Mouse (Mus musculus) limb, embryonic 13.5 days (tissue): ENCODE results near the gene Gm45716. TPM values are rescaled to one million over a fixed set of nuclear protein-coding genes. Genes with fewer than 3 reads are reported as not detected.

ENCODE experiments used
- ATAC-seq: fragments of 200-750 bp; cut with Nextera tagmentation; 2 replicates; pipeline ENCODE4 v1.8.0; 2017; ENCODE audit warnings: low read depth, moderate number of reproducible peaks, moderate TSS enrichment; ENCODE audit not compliant: low FRiP score
- H3K27ac ChIP-seq: fragments of 300-500 bp; sonication (generic); 2 replicates; pipeline ENCODE4 v1.5.1; 2015; ENCODE audit warnings: inconsistent platforms, mild to moderate bottlenecking, moderate library complexity
- H3K27me3 ChIP-seq: fragments of 300-500 bp; sonication (generic); 2 replicates; pipeline ENCODE4 v1.6.1; 2015; ENCODE audit warnings: mild to moderate bottlenecking, inconsistent platforms
- H3K36me3 ChIP-seq: fragments of 300-500 bp; sonication (generic); 2 replicates; pipeline ENCODE4 v1.6.1; 2015; ENCODE audit warnings: inconsistent platforms, mild to moderate bottlenecking, moderate library complexity
- H3K4me1 ChIP-seq: fragments of 300-500 bp; sonication (generic); 2 replicates; pipeline ENCODE4 v1.6.1; 2015; ENCODE audit warnings: inconsistent platforms
- H3K4me2 ChIP-seq: fragments of 300-500 bp; sonication (generic); replicated peaks from 2 replicates; pipeline ENCODE4 v1.6.1; 2015; ENCODE audit warnings: inconsistent platforms, mild to moderate bottlenecking, moderate library complexity
- H3K4me3 ChIP-seq: fragments of 300-500 bp; sonication (generic); 2 replicates; pipeline ENCODE4 v1.5.1; 2015; ENCODE audit warnings: moderate library complexity, mild to moderate bottlenecking, inconsistent platforms
- H3K9ac ChIP-seq: fragments of 300-500 bp; sonication (generic); 2 replicates; pipeline ENCODE4 v1.6.1; 2015; ENCODE audit warnings: mild to moderate bottlenecking, inconsistent platforms
- H3K9me3 ChIP-seq: fragments of 300-500 bp; sonication (generic); 2 replicates; pipeline ENCODE4 v1.6.1; 2016; ENCODE audit warnings: inconsistent platforms
- WGBS: fragments of 180-500 bp; shearing (Covaris S2); methylation state at CpG from one replicate; pipeline ENCODE4 v1.1.7; 2015; 5-methylcytosine and 5-hydroxymethylcytosine counted together
- polyA plus RNA-seq: library from polyadenylated mRNA; unstranded; fragments of >200 nt; fragmentation: Nextera tagmentation; extraction: Ambion mirVana; gene quantifications from 2 replicates; pipeline ENCODE4 v1.2.1, GENCODE M21; 2015

Gm45716 gene
- polyA plus RNA-seq, 1 experiment from 2014 or later = 8.3 TPM

GRCm38 (mm10) chr11:90220750-90221149 is 33.3 kb downstream of the Gm45716 start:
- Histone ChIP-seq H3K9me3 (no peaks in the 10 kb centered on the region), H3K27ac (no peak overlapping the region), H3K36me3 (no peaks in the 10 kb centered on the region), H3K9ac (no peak overlapping the region), H3K4me1 (peaks cover 12% of the 10 kb centered on the region), H3K4me3 (no peak overlapping the region), H3K27me3 (no peaks in the 10 kb centered on the region), H3K4me2 (no peak overlapping the region)
- ATAC-seq = no peak
- WGBS = 27% methylated on average over 2 of the region's 2 CpGs

DNA sequence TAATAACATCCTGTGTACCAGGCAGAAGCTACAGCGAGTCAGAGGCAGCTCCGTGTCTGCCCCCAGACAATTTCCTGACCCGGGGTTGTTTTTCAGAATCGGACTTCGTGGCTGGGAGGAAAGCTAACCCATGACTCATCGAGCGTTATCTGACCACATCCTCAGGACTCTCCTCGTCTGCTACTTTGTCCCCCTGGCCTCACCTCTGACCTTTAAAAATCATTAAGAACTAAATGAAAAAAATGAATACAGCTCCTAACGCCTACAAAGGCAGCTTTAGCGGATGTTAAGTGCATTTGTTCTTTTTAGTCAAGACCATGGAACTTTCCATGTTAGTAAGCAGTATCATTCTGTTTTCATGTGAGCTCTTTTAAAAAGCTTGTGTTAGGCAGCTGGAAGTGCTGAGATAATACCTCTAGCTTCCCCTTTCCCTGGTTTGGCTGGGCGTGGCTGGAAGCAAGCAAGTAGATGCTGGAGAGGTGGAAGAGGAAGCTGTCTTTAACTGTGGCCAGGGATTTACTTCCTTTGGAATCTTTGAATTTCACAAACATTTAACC is 37.5 kb downstream of the Gm45716 start:
- Histone ChIP-seq H3K4me1 (peaks cover 11% of the 10 kb centered on the region), H3K27me3 (no peaks in the 10 kb centered on the region), H3K9me3 (no peaks in the 10 kb centered on the region), H3K4me2 (no peak overlapping the region), H3K9ac (no peak overlapping the region), H3K36me3 (no peaks in the 10 kb centered on the region), H3K4me3 (no peak overlapping the region), H3K27ac (no peak overlapping the region)
- no peak for ATAC-seq
- WGBS = 60% methylated on average over 11 of the region's 11 CpGs

- no peak overlapping the region for H3K27ac ChIP-seq
- no peak overlapping the region for H3K4me3 ChIP-seq
- no peak for ATAC-seq
- H3K4me1 ChIP-seq = 0 out of 2 replicates have a peak, but pooled peaks cover 8% of the 10 kb centered on the region
- no peak overlapping the region for H3K9ac ChIP-seq
- H3K9me3 ChIP-seq = no peaks in the 10 kb centered on the region
- WGBS = 63% methylated on average over 12 of the region's 12 CpGs
- H3K36me3 ChIP-seq = no peaks in the 10 kb centered on the region
- H3K27me3 ChIP-seq = no peaks in the 10 kb centered on the region
- H3K4me2 ChIP-seq = no peak overlapping the region
Measured at GRCm38 (mm10) chr11:90227000-90227922, 39.8 kb downstream of the Gm45716 start.

DNA sequence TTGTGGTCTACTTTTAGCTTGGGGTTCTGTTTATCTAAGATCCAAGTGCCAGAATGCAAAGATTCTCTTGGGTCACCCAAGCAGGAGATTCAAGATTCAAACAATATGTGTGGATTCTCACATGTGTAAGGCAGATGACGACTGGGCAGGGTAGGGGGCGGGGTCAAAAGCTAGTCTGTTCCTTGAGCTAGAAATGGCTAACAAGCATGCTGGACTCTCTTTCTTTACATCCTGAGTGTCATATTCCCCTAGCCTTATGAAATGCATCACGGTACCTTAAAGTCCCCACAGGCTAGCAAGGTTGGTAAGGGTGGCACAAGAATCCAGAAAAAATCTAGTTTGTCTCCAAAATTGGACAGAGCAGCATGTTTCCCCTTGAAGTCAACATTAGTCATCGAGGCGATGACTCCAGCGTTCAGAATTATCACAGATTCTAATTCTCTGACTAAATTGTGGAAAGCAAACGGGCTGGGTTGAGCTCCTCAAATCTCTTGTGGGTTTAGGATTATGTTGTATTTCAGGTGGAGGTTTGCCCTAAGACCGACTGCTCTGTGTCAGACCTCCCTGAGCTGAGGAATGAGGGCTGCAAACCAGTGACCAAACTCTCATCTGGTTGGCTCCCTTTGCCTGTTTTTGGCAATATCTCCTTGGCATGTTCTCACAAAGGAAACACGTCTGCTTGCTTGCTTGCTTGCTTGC is 40.9 kb downstream of the Gm45716 start:
- no peak overlapping the region for H3K4me2 ChIP-seq
- H3K9me3 ChIP-seq = no peaks in the 10 kb centered on the region
- no peaks in the 10 kb centered on the region for H3K36me3 ChIP-seq
- no peak for ATAC-seq
- WGBS = 77% methylated on average over 9 of the region's 9 CpGs
- 0 out of 2 replicates have a peak, but pooled peaks cover 8% of the 10 kb centered on the region for H3K4me1 ChIP-seq
- no peak overlapping the region for H3K4me3 ChIP-seq
- H3K9ac ChIP-seq = no peak overlapping the region
- no peak overlapping the region for H3K27ac ChIP-seq
- no peaks in the 10 kb centered on the region for H3K27me3 ChIP-seq

- Histone ChIP-seq H3K27ac (no peak overlapping the region), H3K36me3 (no peaks in the 10 kb centered on the region), H3K4me1 (0 out of 2 replicates have a peak, but pooled peaks cover 8% of the 10 kb centered on the region), H3K9me3 (no peaks in the 10 kb centered on the region), H3K9ac (no peak overlapping the region), H3K4me3 (no peak overlapping the region), H3K27me3 (no peaks in the 10 kb centered on the region), H3K4me2 (no peak overlapping the region)
- ATAC-seq = no peak
Measured at GRCm38 (mm10) chr11:90229800-90230199, 42.3 kb downstream of the Gm45716 start.

DNA sequence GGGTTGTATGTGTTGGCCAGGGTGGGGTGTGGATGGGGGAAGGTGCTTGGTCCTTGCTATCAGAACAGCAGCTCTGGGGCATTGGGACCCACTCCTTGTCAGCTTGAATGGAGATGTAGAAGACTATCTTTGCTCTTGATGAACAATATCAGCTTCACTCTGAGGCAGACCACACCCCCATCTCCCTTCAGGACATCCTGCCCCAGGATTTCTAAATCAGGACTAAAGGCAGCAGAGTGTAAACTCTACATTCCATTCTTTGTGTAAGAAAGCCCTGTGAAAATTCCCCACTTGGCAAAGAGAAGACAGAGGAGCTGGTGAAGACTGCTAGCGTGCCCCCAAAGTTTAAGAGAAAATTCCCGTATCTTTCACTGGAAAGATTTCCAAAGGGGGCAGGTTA is 43.2 kb downstream of the Gm45716 start:
- WGBS = 78% methylated on average over 2 of the region's 2 CpGs
- no peak overlapping the region for H3K4me2 ChIP-seq
- no peak overlapping the region for H3K9ac ChIP-seq
- no peak overlapping the region for H3K4me3 ChIP-seq
- H3K9me3 ChIP-seq = no peaks in the 10 kb centered on the region
- no peaks in the 10 kb centered on the region for H3K27me3 ChIP-seq
- 0 out of 2 replicates have a peak, but pooled peaks cover 8% of the 10 kb centered on the region for H3K4me1 ChIP-seq
- no peaks in the 10 kb centered on the region for H3K36me3 ChIP-seq
- no peak for ATAC-seq
- H3K27ac ChIP-seq = no peak overlapping the region

GRCm38 (mm10) chr11:90231631-90232030 is 44.1 kb downstream of the Gm45716 start:
- WGBS = 45% methylated on average over 2 of the region's 2 CpGs
- Histone ChIP-seq H3K27me3 (no peaks in the 10 kb centered on the region), H3K36me3 (no peaks in the 10 kb centered on the region), H3K4me2 (no peak overlapping the region), H3K4me1 (0 out of 2 replicates have a peak, but pooled peaks cover 8% of the 10 kb centered on the region), H3K9me3 (no peaks in the 10 kb centered on the region), H3K4me3 (no peak overlapping the region), H3K27ac (no peak overlapping the region), H3K9ac (no peak overlapping the region)
- no peak for ATAC-seq

GRCm38 (mm10) chr11:90232685-90233084 is 45.2 kb downstream of the Gm45716 start:
- H3K9ac ChIP-seq = no peak overlapping the region
- no peak overlapping the region for H3K4me3 ChIP-seq
- no peaks in the 10 kb centered on the region for H3K27me3 ChIP-seq
- no peak overlapping the region for H3K4me2 ChIP-seq
- no peak overlapping the region for H3K27ac ChIP-seq
- 0 out of 2 replicates have a peak, but pooled peaks cover 8% of the 10 kb centered on the region for H3K4me1 ChIP-seq
- no peaks in the 10 kb centered on the region for H3K9me3 ChIP-seq
- no peak for ATAC-seq
- no peaks in the 10 kb centered on the region for H3K36me3 ChIP-seq
- 45% methylated on average over 4 of the region's 4 CpGs for WGBS

GRCm38 (mm10) chr11:90235221-90235620 is 47.7 kb downstream of the Gm45716 start:
- H3K4me2 ChIP-seq = no peak overlapping the region
- ATAC-seq = no peak
- H3K27me3 ChIP-seq = no peaks in the 10 kb centered on the region
- no peak overlapping the region for H3K9ac ChIP-seq
- no peak overlapping the region for H3K27ac ChIP-seq
- 86% methylated on average over 5 of the region's 5 CpGs for WGBS
- H3K9me3 ChIP-seq = no peaks in the 10 kb centered on the region
- H3K4me3 ChIP-seq = no peak overlapping the region
- 0 out of 2 replicates have a peak, but pooled peaks cover 8% of the 10 kb centered on the region for H3K4me1 ChIP-seq
- H3K36me3 ChIP-seq = no peaks in the 10 kb centered on the region

- Histone ChIP-seq H3K36me3 (no peaks in the 10 kb centered on the region), H3K4me3 (no peak overlapping the region), H3K9ac (no peak overlapping the region), H3K4me2 (no peak overlapping the region), H3K9me3 (no peaks in the 10 kb centered on the region), H3K27ac (no peak overlapping the region), H3K27me3 (no peaks in the 10 kb centered on the region), H3K4me1 (no peaks in the 10 kb centered on the region)
- 76% methylated on average over 5 of the region's 5 CpGs for WGBS
- no peak for ATAC-seq
Measured at GRCm38 (mm10) chr11:90237616-90238015, 50.1 kb downstream of the Gm45716 start.

- 37% methylated on average over 2 of the region's 2 CpGs for WGBS
- Histone ChIP-seq H3K27me3 (no peaks in the 10 kb centered on the region), H3K36me3 (no peaks in the 10 kb centered on the region), H3K4me1 (no peaks in the 10 kb centered on the region), H3K27ac (no peak overlapping the region), H3K9me3 (no peaks in the 10 kb centered on the region), H3K4me3 (no peak overlapping the region), H3K4me2 (no peak overlapping the region), H3K9ac (no peak overlapping the region)
- no peak for ATAC-seq
Measured at GRCm38 (mm10) chr11:90238657-90239056, 51.2 kb downstream of the Gm45716 start.

DNA sequence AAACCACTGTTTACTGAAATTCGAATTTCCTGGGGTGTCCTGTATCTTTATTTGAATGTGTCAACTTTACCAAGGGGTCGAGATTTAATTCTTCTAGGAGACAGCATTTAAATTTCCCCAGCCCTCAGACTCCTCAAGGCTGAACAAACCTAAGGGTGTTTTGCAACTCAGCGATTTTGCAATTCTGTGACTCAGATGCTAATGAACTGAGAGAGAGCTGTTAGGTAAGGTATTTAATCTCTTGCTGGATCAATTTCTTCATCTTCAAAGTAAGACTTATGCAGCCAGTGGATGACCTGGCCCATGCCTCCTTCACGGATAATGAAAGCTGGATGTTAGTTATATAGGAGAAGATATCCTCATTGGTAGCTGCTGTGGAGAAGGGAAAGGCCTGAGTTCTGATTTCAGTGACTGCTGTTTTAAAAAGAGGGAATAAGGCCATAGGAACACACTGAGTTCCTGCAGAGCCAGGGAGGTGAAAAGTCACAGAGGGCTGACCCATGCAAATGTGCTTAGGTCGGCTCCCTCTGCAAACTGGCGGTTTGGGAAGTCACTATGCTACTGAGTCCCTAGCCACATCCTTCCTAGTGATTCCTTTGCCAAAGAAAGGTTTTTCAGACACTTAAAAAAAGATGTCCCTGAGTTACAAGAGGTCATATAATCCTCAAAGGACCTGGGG is 53.3 kb downstream of the Gm45716 start:
- H3K9ac ChIP-seq = no peak overlapping the region
- ATAC-seq = no peak
- H3K4me3 ChIP-seq = no peak overlapping the region
- no peaks in the 10 kb centered on the region for H3K27me3 ChIP-seq
- 15% methylated on average over 6 of the region's 6 CpGs for WGBS
- no peaks in the 10 kb centered on the region for H3K4me1 ChIP-seq
- H3K9me3 ChIP-seq = no peaks in the 10 kb centered on the region
- H3K36me3 ChIP-seq = no peaks in the 10 kb centered on the region
- H3K4me2 ChIP-seq = no peak overlapping the region
- no peak overlapping the region for H3K27ac ChIP-seq
